Mouse (Mus musculus): Measurements from ENCODE around the gene Camkmt. TPM values are rescaled to one million over a fixed set of nuclear protein-coding genes. Genes with fewer than 3 reads are reported as not detected.

Camkmt gene
- polyA plus RNA-seq, 1 experiment from 2014 or later: 13.1 TPM

DNA sequence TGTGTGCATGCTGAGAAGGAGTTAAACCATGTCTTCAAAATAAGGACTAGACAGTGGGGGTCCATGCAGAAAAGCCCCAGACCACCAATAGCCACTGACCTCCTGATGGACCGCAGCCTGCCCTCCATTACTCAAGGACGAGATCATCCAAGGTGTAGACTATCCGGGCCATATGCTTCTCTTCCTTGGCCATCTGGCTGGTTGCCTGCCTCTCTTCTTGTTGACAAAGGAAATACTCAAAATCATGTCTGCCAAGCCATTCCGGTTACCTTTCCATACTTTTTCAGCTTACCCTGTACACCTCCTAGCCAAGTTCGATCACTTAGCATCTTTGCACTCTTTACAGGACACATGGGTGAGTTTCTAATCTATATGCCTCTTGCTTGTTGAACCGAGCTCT is 256.3 kb downstream of the Camkmt start:
- Histone ChIP-seq H3K9ac (ENCODE audit: low read depth, low read length) (no peak overlapping the region), H3K36me3 (ENCODE audit: control insufficient read depth, insufficient read depth, low read length) (no peaks in the 10 kb centered on the region), H3K27ac (ENCODE audit: low read depth, low read length) (no peak overlapping the region), H3K4me3 (ENCODE audit: low read length) (no peak overlapping the region), H3K9me3 (ENCODE audit: control insufficient read depth, low read length) (no peaks in the 10 kb centered on the region), H3K4me2 (replicated peaks; ENCODE audit: low read depth, low read length) (no peak overlapping the region), H3K27me3 (ENCODE audit: control insufficient read depth, insufficient read depth, low read length) (no peaks in the 10 kb centered on the region), H3K4me1 (ENCODE audit: control insufficient read depth, insufficient read depth, low read length) (no peaks in the 10 kb centered on the region)
- WGBS: 85% methylated on average over 6 of the region's 6 CpGs
- ATAC-seq (ENCODE audit: low FRiP score, low TSS enrichment): no peak

DNA sequence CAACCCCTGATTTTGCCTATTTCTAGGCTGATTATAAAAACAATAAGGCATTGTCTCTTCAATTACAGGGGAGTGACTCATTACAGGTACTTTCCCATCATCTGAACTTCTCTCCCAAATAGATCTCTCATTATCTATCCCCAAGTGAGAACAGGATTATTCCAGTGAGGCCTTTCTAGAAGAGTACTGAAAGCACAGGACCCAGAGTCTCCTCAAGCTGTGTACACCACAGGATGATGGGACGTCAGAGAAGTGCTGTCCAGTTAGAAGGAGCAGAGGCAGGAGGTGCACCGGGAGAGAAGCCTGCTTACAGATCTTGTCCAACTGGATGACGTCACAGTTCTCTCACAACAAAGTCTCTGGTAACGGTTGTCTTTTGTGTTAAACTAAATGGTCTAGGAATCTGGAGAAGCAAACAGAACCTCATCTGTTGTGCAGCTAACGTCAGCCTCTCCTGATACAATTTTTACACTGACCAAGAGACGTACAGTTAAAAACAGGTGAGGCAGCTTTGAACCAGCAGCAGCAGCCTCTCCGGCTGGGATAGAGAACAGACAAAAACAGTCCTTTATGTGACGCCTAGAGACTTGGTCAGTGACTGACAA is 259.1 kb downstream of the Camkmt start:
- Histone ChIP-seq H3K9me3 (ENCODE audit: control insufficient read depth, low read length) (no peaks in the 10 kb centered on the region), H3K36me3 (ENCODE audit: control insufficient read depth, insufficient read depth, low read length) (no peaks in the 10 kb centered on the region), H3K9ac (ENCODE audit: low read depth, low read length) (no peak overlapping the region), H3K4me1 (ENCODE audit: control insufficient read depth, insufficient read depth, low read length) (no peaks in the 10 kb centered on the region), H3K27me3 (ENCODE audit: control insufficient read depth, insufficient read depth, low read length) (no peaks in the 10 kb centered on the region), H3K27ac (ENCODE audit: low read depth, low read length) (no peak overlapping the region), H3K4me2 (replicated peaks; ENCODE audit: low read depth, low read length) (no peak overlapping the region), H3K4me3 (ENCODE audit: low read length) (no peak overlapping the region)
- 74% methylated on average over 8 of the region's 8 CpGs for WGBS
- ATAC-seq (ENCODE audit: low FRiP score, low TSS enrichment): no peak

DNA sequence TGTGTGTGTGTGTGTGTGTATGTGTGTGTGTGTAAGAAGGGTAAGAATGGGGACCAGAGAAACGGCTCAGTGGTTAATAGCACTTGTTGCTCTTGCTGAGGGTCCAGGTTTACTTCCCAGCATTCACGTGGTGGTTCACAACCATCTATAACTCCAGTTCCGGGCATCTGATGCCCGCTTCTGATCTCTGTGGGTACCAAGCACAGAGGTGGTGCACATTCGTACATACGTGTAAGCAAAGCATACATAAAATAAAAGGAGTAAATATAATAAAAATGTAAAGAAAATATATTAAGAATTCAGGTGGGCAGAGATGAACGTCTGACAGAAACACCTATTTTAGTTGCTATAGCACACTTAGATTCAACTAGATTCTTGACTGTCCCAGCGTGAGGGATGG is 260.9 kb downstream of the Camkmt start:
- WGBS: 90% methylated on average over 8 of the region's 8 CpGs
- H3K4me1 ChIP-seq (ENCODE audit: control insufficient read depth, insufficient read depth, low read length): no peaks in the 10 kb centered on the region
- no peaks in the 10 kb centered on the region for H3K36me3 ChIP-seq (ENCODE audit: control insufficient read depth, insufficient read depth, low read length)
- H3K9ac ChIP-seq (ENCODE audit: low read depth, low read length): no peak overlapping the region
- no peak overlapping the region for H3K27ac ChIP-seq (ENCODE audit: low read depth, low read length)
- H3K4me3 ChIP-seq (ENCODE audit: low read length): no peak overlapping the region
- no peak overlapping the region for H3K4me2 ChIP-seq (replicated peaks; ENCODE audit: low read depth, low read length)
- no peaks in the 10 kb centered on the region for H3K9me3 ChIP-seq (ENCODE audit: control insufficient read depth, low read length)
- no peaks in the 10 kb centered on the region for H3K27me3 ChIP-seq (ENCODE audit: control insufficient read depth, insufficient read depth, low read length)
- ATAC-seq (ENCODE audit: low FRiP score, low TSS enrichment): no peak

DNA sequence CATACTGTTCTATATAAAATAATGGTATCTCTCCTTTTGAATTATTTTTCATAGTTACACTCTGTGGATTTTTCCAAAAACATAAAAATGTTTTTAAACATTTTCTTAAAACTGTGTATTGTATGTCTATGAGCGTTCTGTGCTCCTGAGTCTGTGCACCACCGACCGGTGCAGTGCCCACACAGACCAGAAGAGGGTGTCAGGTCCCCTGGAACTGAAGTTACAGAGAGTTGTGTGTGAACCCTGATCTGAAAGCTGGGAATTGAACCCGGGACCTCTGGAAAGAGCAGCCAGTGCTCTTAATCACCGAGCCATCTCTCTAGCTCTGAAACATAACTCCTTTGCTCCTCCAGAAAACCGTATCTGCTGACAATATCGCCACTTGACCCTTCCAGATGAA is 262.4 kb downstream of the Camkmt start:
- ATAC-seq (ENCODE audit: low FRiP score, low TSS enrichment): no peak
- no peaks in the 10 kb centered on the region for H3K9me3 ChIP-seq (ENCODE audit: control insufficient read depth, low read length)
- 83% methylated on average over 7 of the region's 7 CpGs for whole genome bisulfite sequencing
- H3K4me3 ChIP-seq (ENCODE audit: low read length): no peak overlapping the region
- no peak overlapping the region for H3K27ac ChIP-seq (ENCODE audit: low read depth, low read length)
- H3K4me2 ChIP-seq (replicated peaks; ENCODE audit: low read depth, low read length): no peak overlapping the region
- no peaks in the 10 kb centered on the region for H3K36me3 ChIP-seq (ENCODE audit: control insufficient read depth, insufficient read depth, low read length)
- no peaks in the 10 kb centered on the region for H3K4me1 ChIP-seq (ENCODE audit: control insufficient read depth, insufficient read depth, low read length)
- H3K27me3 ChIP-seq (ENCODE audit: control insufficient read depth, insufficient read depth, low read length): no peaks in the 10 kb centered on the region
- H3K9ac ChIP-seq (ENCODE audit: low read depth, low read length): no peak overlapping the region

DNA sequence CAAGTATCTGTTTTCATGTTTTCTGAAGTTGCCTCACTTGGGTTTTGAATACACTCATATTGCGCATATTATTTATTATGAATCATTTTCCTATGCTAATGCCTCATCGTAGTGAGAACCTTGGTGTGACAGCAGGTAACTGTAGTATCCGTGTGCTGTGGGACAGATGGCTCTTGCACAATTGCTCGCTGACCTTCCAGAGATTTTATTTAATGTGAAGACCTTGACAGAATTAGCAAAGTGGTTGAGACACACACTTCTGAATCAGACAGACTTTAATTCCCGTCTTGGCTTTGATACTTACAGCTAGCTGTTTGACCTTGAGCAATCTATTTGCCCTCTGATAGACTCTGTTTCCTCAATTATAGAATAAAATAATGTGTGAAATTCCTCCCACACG is 262.8 kb downstream of the Camkmt start:
- H3K27ac ChIP-seq (ENCODE audit: low read depth, low read length): no peak overlapping the region
- no peak overlapping the region for H3K4me2 ChIP-seq (replicated peaks; ENCODE audit: low read depth, low read length)
- H3K4me1 ChIP-seq (ENCODE audit: control insufficient read depth, insufficient read depth, low read length): no peaks in the 10 kb centered on the region
- H3K9ac ChIP-seq (ENCODE audit: low read depth, low read length): no peak overlapping the region
- 88% methylated on average over 6 of the region's 6 CpGs for WGBS
- no peak overlapping the region for H3K4me3 ChIP-seq (ENCODE audit: low read length)
- H3K9me3 ChIP-seq (ENCODE audit: control insufficient read depth, low read length): no peaks in the 10 kb centered on the region
- ATAC-seq (ENCODE audit: low FRiP score, low TSS enrichment): no peak
- H3K27me3 ChIP-seq (ENCODE audit: control insufficient read depth, insufficient read depth, low read length): no peaks in the 10 kb centered on the region
- H3K36me3 ChIP-seq (ENCODE audit: control insufficient read depth, insufficient read depth, low read length): no peaks in the 10 kb centered on the region

DNA sequence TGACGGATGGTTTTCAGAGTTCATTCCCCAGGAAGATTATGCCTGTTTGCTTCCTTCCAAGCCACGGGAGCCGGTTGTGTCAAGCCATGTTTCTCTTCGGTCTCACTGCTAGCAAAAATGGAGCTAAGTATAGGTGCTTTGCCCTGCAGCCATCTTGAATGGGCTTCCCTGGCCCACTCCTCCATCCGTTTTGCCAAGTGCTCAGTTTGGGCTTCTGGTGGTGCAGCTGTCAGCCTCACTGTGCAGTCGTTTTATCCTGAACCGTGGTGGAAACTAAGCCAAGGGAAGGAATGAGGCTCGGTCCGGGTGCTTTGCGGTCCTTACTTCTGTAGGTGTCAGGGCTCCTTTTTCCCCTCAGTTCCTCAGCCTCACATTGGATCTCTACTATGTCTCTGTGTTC is 263.3 kb downstream of the Camkmt start:
- no peak for ATAC-seq (ENCODE audit: low FRiP score, low TSS enrichment)
- H3K9ac ChIP-seq (ENCODE audit: low read depth, low read length): no peak overlapping the region
- no peak overlapping the region for H3K27ac ChIP-seq (ENCODE audit: low read depth, low read length)
- no peaks in the 10 kb centered on the region for H3K36me3 ChIP-seq (ENCODE audit: control insufficient read depth, insufficient read depth, low read length)
- WGBS: 80% methylated on average over 10 of the region's 10 CpGs
- no peaks in the 10 kb centered on the region for H3K27me3 ChIP-seq (ENCODE audit: control insufficient read depth, insufficient read depth, low read length)
- H3K4me3 ChIP-seq (ENCODE audit: low read length): no peak overlapping the region
- no peak overlapping the region for H3K4me2 ChIP-seq (replicated peaks; ENCODE audit: low read depth, low read length)
- H3K9me3 ChIP-seq (ENCODE audit: control insufficient read depth, low read length): no peaks in the 10 kb centered on the region
- no peaks in the 10 kb centered on the region for H3K4me1 ChIP-seq (ENCODE audit: control insufficient read depth, insufficient read depth, low read length)

DNA sequence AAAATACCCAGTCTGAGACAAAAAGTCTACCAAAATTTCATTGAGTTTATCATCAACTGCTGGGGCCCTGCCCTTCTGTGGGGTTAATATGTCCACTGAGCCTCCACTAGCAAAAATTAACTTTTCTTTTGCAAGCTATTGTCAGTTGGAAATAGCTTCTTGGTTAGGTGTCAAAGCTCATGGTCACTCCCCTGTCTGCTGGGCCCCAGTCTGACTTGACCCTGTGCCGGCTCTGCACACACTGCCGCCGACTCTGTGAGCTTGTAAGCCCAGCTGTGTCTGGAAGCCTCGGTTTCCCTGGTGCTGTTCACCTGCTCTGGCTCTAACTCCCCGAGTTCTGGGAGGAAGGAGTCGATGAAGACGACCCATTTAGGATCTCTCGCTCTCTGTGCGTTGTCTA is 265.0 kb downstream of the Camkmt start:
- ATAC-seq (ENCODE audit: low FRiP score, low TSS enrichment): no peak
- Histone ChIP-seq H3K36me3 (ENCODE audit: control insufficient read depth, insufficient read depth, low read length) (no peaks in the 10 kb centered on the region), H3K27me3 (ENCODE audit: control insufficient read depth, insufficient read depth, low read length) (no peaks in the 10 kb centered on the region), H3K9ac (ENCODE audit: low read depth, low read length) (no peak overlapping the region), H3K4me3 (ENCODE audit: low read length) (no peak overlapping the region), H3K27ac (ENCODE audit: low read depth, low read length) (no peak overlapping the region), H3K9me3 (ENCODE audit: control insufficient read depth, low read length) (no peaks in the 10 kb centered on the region), H3K4me1 (ENCODE audit: control insufficient read depth, insufficient read depth, low read length) (no peaks in the 10 kb centered on the region), H3K4me2 (replicated peaks; ENCODE audit: low read depth, low read length) (no peak overlapping the region)
- 90% methylated on average over 9 of the region's 9 CpGs for WGBS

DNA sequence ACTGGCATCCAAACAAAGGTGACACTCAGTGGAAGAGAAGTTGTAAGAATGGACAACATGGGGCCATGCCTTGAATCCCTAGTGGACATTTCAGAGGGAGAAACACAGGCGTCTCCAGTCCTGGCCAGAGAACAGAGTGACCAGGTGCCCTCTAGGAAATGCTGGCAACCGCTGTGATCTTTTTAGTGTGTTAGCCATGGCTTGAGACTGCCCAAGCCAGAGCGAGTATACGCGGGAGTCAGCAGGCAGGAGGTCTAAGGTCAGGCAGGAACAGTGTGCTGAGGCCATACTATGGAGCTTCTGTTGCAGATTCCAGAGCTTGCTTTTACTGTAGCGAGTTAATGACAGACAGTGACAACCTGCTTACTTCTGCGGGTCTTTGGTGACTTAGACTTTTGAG is 270.7 kb downstream of the Camkmt start:
- no peak overlapping the region for H3K9ac ChIP-seq (ENCODE audit: low read depth, low read length)
- H3K4me1 ChIP-seq (ENCODE audit: control insufficient read depth, insufficient read depth, low read length): no peaks in the 10 kb centered on the region
- no peak for ATAC-seq (ENCODE audit: low FRiP score, low TSS enrichment)
- H3K4me3 ChIP-seq (ENCODE audit: low read length): no peak overlapping the region
- no peak overlapping the region for H3K27ac ChIP-seq (ENCODE audit: low read depth, low read length)
- 80% methylated on average over 7 of the region's 7 CpGs for WGBS
- no peaks in the 10 kb centered on the region for H3K27me3 ChIP-seq (ENCODE audit: control insufficient read depth, insufficient read depth, low read length)
- no peaks in the 10 kb centered on the region for H3K36me3 ChIP-seq (ENCODE audit: control insufficient read depth, insufficient read depth, low read length)
- no peaks in the 10 kb centered on the region for H3K9me3 ChIP-seq (ENCODE audit: control insufficient read depth, low read length)
- no peak overlapping the region for H3K4me2 ChIP-seq (replicated peaks; ENCODE audit: low read depth, low read length)

DNA sequence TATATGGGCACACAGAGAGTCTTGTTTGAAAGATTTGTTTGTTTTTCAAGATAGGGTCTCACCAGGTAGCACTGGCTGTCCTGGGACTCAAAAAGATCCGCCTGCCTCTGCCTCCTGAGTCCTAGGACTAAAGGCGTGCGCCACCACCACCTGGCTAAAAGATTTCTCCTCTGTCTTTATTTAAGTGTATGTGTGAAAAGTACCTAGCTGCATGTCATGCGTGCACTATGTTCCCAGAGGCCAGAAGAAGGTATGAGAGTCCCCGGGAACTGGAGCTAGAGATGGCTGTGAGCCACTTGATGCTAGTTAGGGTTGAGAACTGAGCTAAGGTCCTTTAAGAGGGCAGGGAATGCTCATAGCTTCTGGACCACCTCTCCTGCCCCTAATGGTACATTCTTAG is 277.0 kb downstream of the Camkmt start:
- Histone ChIP-seq H3K4me1 (ENCODE audit: control insufficient read depth, insufficient read depth, low read length) (no peaks in the 10 kb centered on the region), H3K4me3 (ENCODE audit: low read length) (no peak overlapping the region), H3K9me3 (ENCODE audit: control insufficient read depth, low read length) (no peaks in the 10 kb centered on the region), H3K9ac (ENCODE audit: low read depth, low read length) (no peak overlapping the region), H3K27ac (ENCODE audit: low read depth, low read length) (no peak overlapping the region), H3K27me3 (ENCODE audit: control insufficient read depth, insufficient read depth, low read length) (no peaks in the 10 kb centered on the region), H3K4me2 (replicated peaks; ENCODE audit: low read depth, low read length) (no peak overlapping the region), H3K36me3 (ENCODE audit: control insufficient read depth, insufficient read depth, low read length) (no peaks in the 10 kb centered on the region)
- WGBS: 88% methylated on average over 5 of the region's 5 CpGs
- no peak for ATAC-seq (ENCODE audit: low FRiP score, low TSS enrichment)
